Mouse (Mus musculus): ENCODE data around the gene Mybpc1. TPM values are rescaled to one million over a fixed set of nuclear protein-coding genes. Genes with fewer than 3 reads are reported as not detected.
"Not testable (repeated sequence)": the region's sequence is repeated elsewhere in the genome, so short reads cannot be mapped to it uniquely, and the experiment has no call there.

Gene Mybpc1
- polyA plus RNA-seq, 1 experiment from 2014 or later, result 1.0 TPM

DNA sequence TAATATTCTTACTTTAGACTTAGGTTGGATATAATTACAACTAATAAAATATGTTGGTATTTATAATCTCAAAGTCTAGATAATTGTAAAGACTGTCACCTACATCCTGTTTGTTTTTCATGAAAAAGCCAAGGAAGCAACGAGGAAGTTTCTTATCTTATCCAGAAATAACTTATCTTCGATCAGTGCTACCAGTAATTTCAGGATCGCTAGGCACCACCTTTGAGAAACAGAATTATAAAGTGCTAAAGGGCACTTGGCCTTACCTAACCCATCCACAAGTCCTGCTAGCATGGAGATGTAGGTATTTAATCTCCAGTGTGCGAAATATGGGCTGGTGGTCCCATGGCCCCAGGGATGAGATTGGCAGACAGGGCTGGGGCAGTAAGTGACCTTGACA lies 102.0 kb downstream of the Mybpc1 start:
- Histone ChIP-seq H3K4me3 (peak overlapping the region; percentile 77), H3K9me3 (replicated peaks) (no peaks in the 10 kb centered on the region), H3K27ac (replicated peaks) (peak overlapping the region; percentile 88), H3K27me3 (ENCODE audit: low read depth, poor library complexity, severe bottlenecking) (no peaks in the 10 kb centered on the region), H3K4me1 (peaks cover 25% of the 10 kb centered on the region), H3K36me3 (0 out of 2 replicates have a peak, but pooled peaks cover 3% of the 10 kb centered on the region)
- no peak for DNase-seq (ENCODE audit: low spot score)
- 60% methylated on average over 4 of the region's 4 CpGs for WGBS

DNA sequence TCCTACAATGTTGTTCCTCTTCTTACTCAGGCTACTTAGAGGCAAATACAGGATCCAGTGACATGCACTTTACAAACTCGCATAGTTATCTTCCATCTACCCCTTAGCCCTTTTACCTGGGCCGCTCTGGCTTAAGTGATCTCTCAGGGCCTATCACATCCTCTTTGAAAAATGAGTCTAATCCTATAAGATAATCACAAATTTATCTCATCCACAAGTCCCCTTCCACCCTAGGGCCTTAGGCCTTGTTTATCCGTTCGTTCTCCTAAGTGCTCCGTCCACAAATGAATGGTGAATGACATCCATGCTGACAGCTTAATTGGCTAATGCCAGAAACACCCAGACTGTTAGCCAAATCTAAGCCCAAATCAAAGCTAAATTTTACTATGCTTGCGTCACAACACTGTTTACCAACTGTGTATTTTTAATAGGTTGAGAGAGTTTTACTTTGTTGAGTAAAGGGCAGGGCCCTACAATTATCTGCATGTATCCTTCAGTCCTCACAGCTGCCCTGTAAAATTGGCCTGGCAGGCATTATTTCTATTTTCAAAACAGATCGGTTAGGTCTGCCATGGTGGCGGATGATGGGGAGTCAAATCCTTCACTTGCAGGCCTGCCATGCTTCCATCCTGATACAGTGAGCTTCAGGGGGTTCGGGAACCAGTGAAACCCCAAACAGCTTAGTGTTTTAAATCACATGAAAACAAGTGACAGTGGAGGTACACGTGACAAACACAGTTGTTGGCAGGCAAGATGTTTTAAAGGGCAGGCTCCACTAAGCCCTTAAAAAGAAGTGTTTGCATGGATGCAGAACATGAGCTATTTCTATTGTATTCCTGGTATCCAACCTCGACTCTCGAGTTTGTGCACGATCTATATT lies 102.8 kb downstream of the Mybpc1 start:
- no peak for DNase-seq (ENCODE audit: low spot score)
- 77% methylated on average over 13 of the region's 13 CpGs for WGBS
- peaks cover 25% of the 10 kb centered on the region for H3K4me1 ChIP-seq
- no peak overlapping the region for H3K4me3 ChIP-seq
- H3K36me3 ChIP-seq, result 0 out of 2 replicates have a peak, but pooled peaks cover 3% of the 10 kb centered on the region
- H3K9me3 ChIP-seq (replicated peaks), result no peaks in the 10 kb centered on the region
- H3K27ac ChIP-seq (replicated peaks), result no peak overlapping the region
- no peaks in the 10 kb centered on the region for H3K27me3 ChIP-seq (ENCODE audit: low read depth, poor library complexity, severe bottlenecking)

DNA sequence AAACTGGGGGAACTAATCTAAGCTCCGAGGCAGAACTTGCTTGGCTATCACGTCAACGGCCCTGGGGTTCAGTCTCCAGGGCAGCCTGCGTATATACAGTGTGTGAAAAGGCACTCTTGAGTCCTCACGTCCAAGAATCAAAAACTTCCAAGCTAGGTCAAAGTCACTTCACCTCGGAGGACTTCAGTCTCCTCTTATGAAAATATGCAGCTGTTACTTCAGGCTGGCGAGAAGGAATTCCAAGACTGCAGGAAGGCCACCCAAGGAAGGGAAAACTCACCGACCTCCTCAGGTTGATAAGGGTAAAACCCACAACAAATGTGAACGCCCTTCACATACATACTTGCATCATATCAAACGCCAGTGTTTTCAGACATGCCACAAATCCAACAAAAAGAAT lies 103.6 kb downstream of the Mybpc1 start:
- no peak overlapping the region for H3K4me3 ChIP-seq
- WGBS, result 81% methylated on average over 10 of the region's 10 CpGs

DNA sequence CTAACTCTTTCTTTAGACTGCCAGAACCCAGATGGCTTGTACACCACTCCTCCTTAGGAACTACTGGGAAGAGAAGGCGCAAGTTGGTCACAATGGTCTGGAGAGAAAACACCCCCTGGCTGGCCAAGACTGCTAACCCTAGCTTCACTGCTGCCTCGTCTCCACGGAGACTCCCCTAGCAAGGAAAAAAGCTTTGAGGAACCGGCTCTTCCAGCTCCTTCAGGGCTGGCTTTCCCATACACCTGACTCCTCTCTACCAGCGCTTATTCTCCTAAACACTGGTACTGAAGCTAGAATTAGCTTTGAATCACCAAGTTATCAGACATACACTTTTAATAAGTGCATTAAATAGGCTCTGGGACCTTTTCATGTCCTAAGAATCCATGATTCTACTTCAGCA lies 105.0 kb downstream of the Mybpc1 start:
- no peak for DNase-seq (ENCODE audit: low spot score)
- no peaks in the 10 kb centered on the region for H3K9me3 ChIP-seq (replicated peaks)
- 0 out of 2 replicates have a peak, but pooled peaks cover 3% of the 10 kb centered on the region for H3K36me3 ChIP-seq
- H3K4me1 ChIP-seq, result peaks cover 35% of the 10 kb centered on the region
- no peaks in the 10 kb centered on the region for H3K27me3 ChIP-seq (ENCODE audit: low read depth, poor library complexity, severe bottlenecking)
- 66% methylated on average over 5 of the region's 5 CpGs for WGBS
- H3K27ac ChIP-seq (replicated peaks), result no peak overlapping the region
- no peak overlapping the region for H3K4me3 ChIP-seq

More for the DNA sequence above, 103.6 kb downstream of the Mybpc1 start:
- Histone ChIP-seq H3K9me3 (replicated peaks) (no peaks in the 10 kb centered on the region), H3K27me3 (ENCODE audit: low read depth, poor library complexity, severe bottlenecking) (no peaks in the 10 kb centered on the region), H3K27ac (replicated peaks) (no peak overlapping the region), H3K4me1 (peaks cover 30% of the 10 kb centered on the region), H3K36me3 (0 out of 2 replicates have a peak, but pooled peaks cover 3% of the 10 kb centered on the region)
- no peak for DNase-seq (ENCODE audit: low spot score)

DNA sequence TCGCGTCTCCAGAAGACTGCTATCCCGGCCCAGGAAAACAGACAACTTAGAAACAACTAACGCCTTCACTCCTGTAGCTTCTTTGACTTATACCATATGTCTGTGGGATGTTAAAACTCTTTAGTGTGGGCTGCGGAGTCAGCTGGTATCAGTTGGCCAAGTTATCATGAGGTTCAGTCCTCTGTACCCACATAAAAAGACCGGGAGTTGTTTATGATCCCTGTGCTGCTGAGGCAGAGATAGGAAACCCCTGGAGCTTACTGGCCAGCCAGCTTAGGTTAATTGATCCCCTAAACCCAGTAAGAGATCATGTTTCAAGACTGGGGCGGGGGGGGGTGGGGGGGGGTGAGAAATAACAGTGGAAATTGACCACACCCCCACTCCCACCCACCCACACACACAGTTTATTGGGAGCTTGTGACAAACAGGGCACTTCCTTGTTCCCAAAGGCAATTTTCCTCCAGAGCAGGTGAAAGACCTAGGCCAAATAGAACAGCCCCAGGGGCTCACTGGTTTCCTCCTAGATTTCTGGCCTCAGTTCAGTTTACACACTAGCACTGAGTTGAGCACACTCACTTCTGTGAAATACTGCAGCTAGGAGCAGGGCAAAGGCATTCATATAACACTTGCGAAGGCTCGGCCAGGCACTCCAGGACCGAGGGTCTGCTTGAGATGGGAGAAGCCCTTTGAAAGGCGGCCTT lies 107.9 kb downstream of the Mybpc1 start:
- Histone ChIP-seq H3K4me1 (peaks cover 14% of the 10 kb centered on the region), H3K4me3 (no peak overlapping the region), H3K27me3 (ENCODE audit: low read depth, poor library complexity, severe bottlenecking) (no peaks in the 10 kb centered on the region), H3K27ac (replicated peaks) (no peak overlapping the region), H3K36me3 (0 out of 2 replicates have a peak, but pooled peaks cover 3% of the 10 kb centered on the region), H3K9me3 (replicated peaks) (no peaks in the 10 kb centered on the region)
- WGBS, result 72% methylated on average over 11 of the region's 11 CpGs
- no peak for DNase-seq (ENCODE audit: low spot score)

DNA sequence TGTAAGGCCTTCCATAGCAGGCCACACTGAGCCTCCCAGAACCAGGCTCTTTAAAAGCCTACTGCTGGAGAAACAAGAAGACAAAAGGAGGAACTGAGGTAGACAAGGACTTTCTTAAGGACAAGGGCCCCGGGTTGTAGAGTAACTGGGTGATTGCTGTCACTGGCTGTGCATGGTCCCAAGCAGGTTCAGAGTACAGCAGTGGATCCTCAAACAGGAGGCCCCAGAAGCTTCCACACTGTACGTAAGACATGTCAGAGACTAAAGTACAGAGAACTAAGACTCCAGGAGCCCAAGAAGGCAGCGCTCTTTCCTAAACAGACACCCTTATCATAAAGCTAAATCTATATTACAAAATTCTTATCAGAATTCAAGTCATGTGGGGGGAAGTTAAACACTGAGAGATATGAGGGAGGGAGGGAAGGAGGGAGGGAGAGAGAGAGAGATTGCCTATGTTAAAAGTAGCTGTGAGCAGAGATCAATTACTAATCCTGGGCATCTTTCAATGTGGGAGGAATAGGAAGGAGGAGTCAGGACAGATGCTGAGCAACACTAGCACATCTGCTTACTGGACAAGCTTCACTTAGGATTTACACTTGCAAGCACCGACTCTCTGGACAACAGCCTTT lies 109.9 kb downstream of the Mybpc1 start:
- H3K27ac ChIP-seq (replicated peaks), result no peak overlapping the region
- no peaks in the 10 kb centered on the region for H3K27me3 ChIP-seq (ENCODE audit: low read depth, poor library complexity, severe bottlenecking)
- no peak for DNase-seq (ENCODE audit: low spot score)
- H3K36me3 ChIP-seq, result 0 out of 2 replicates have a peak, but pooled peaks cover 3% of the 10 kb centered on the region
- 81% methylated on average over 4 of the region's 4 CpGs for WGBS
- no peaks in the 10 kb centered on the region for H3K9me3 ChIP-seq (replicated peaks)
- H3K4me1 ChIP-seq, result peaks cover 11% of the 10 kb centered on the region
- no peak overlapping the region for H3K4me3 ChIP-seq

DNA sequence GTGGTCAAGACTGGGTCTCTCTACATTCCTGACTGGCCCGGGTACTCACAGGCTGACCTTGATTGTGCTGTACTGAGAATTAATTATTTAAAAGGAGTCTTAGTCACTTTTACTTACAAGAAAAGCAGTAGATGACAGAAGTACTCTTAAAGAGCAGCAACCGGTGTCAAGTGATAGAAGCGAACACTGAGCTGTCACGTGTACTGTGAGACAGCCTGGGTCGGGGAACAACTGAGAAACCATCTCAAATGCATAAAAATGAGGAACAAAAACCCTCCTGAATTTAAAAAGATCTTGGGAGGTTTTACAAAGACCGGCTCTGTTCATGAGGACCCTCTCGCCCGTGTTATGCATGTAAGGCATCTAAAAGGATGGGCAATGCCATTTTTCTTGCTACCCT lies 112.3 kb downstream of the Mybpc1 start:
- Histone ChIP-seq H3K9me3 (replicated peaks) (no peaks in the 10 kb centered on the region), H3K27me3 (ENCODE audit: low read depth, poor library complexity, severe bottlenecking) (no peaks in the 10 kb centered on the region), H3K4me3 (no peak overlapping the region), H3K27ac (replicated peaks) (no peak overlapping the region), H3K36me3 (no peaks in the 10 kb centered on the region), H3K4me1 (peaks cover 11% of the 10 kb centered on the region)
- no peak for DNase-seq (ENCODE audit: low spot score)
- 93% methylated on average over 8 of the region's 8 CpGs for WGBS

DNA sequence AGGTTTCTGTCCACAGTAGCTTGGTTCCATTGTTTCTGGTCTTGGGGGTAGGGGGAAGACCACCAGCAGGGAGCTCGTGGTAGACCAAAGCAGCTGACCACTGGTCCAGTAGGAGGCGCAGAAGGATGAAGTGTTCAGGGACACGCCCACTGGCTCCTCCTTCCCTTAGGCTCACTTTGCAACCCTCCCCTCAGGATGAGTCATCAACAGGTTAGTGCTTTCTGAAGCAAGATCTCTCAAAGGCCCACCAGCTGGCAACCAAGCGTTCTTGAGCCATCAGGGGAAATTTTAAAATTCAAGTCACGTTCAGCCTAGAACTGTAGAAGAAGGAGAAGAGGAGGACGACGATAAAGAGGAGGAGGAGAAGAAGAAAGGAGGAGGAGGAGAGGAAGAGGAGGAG lies 113.3 kb downstream of the Mybpc1 start:
- H3K4me1 ChIP-seq, result peaks cover 6% of the 10 kb centered on the region
- no peak overlapping the region for H3K4me3 ChIP-seq
- H3K36me3 ChIP-seq, result no peaks in the 10 kb centered on the region
- 72% methylated on average over 7 of the region's 7 CpGs for WGBS
- H3K27ac ChIP-seq (replicated peaks), result no peak overlapping the region
- no peaks in the 10 kb centered on the region for H3K9me3 ChIP-seq (replicated peaks)
- no peak for DNase-seq (ENCODE audit: low spot score)
- H3K27me3 ChIP-seq (ENCODE audit: low read depth, poor library complexity, severe bottlenecking), result no peaks in the 10 kb centered on the region

DNA sequence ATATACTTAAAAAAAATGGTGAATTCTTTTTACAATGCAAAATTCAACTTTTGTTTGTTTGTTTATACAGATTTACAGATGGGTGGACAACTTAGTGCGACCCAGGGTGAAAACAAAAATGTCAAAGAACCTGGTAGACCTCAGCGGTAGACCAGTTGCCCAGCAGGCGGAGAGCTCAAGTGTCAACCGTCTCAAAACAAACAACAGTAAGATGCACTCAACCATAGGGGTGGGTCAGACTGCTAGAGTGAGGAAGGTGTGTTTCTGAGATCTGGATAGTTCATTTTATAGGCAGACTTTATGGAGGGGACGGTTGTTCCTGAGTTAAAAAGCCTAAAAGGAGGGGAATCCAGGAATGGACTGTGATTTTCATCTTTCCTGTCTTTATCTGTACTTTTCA lies 116.3 kb downstream of the Mybpc1 start:
- Histone ChIP-seq H3K27ac (replicated peaks) (no peak overlapping the region), H3K9me3 (replicated peaks) (no peaks in the 10 kb centered on the region), H3K36me3 (no peaks in the 10 kb centered on the region), H3K4me3 (no peak overlapping the region), H3K4me1 (no peaks in the 10 kb centered on the region), H3K27me3 (ENCODE audit: low read depth, poor library complexity, severe bottlenecking) (no peaks in the 10 kb centered on the region)
- WGBS, result 80% methylated on average over 5 of the region's 5 CpGs
- DNase-seq (ENCODE audit: low spot score), result no peak

DNA sequence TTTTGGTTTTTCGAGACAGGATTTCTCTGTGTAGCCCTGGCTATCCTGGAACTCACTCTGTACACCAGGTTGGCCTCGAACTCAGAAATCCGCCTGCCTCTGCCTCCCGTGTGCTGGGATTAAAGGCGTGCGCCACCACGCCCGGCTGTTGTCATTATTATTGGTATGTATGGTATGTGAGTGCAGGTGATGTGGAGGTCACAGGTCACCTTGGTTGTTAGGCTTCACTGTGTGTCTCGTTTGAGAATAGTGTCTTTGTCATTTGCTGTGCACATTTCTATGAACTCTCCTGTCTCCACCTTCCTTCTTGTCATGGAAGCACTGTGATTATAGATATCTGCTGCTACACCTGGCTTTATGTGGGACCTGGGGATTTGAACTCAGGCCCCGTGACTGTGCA lies 122.1 kb downstream of the Mybpc1 start:
- 92% methylated on average over 10 of the region's 10 CpGs for WGBS
- not testable (repeated sequence) for H3K4me3 ChIP-seq; H3K36me3 ChIP-seq; H3K9me3 ChIP-seq (replicated peaks); H3K27me3 ChIP-seq (ENCODE audit: low read depth, poor library complexity, severe bottlenecking); DNase-seq (ENCODE audit: low spot score); H3K4me1 ChIP-seq; H3K27ac ChIP-seq (replicated peaks)

All from midbrain, embryonic 10.5 days (tissue).